ENCODE assay signal across 27 mouse cellular contexts in genomic region chr4:33494377-33494776, GRCm38 (mm10).
"Had no signal": no experiment of that assay in that cellular context is flagged by ENCODE, and none has a peak within 500 bp of the region (broad histone marks: within the 10 kb centered on the region; RNA-seq: fewer than 3 reads in every experiment).

No protein-coding gene starts in this region.

- H3K27me3 ChIP-seq: embryonic facial prominence, embryonic 12.5 days; embryonic facial prominence, embryonic 13.5 days; embryonic facial prominence, embryonic 15.5 days; forebrain, embryonic 12.5 days; forebrain, embryonic 13.5 days; forebrain, embryonic 15.5 days had no signal

- H3K9me3 ChIP-seq: embryonic facial prominence, embryonic 12.5 days; embryonic facial prominence, embryonic 13.5 days; embryonic facial prominence, embryonic 15.5 days; forebrain, embryonic 10.5 days; forebrain, embryonic 15.5 days had no signal

- H3K4me1 ChIP-seq: embryonic facial prominence, embryonic 10.5 days; embryonic facial prominence, embryonic 12.5 days; embryonic facial prominence, embryonic 13.5 days; embryonic facial prominence, embryonic 15.5 days had no signal

- DNase-seq: cerebellum, adult 9-10 months; cerebellum, adult 9-11 months; cerebellum, postnatal 10 days; cerebellum, postnatal 14 days; cerebellum, postnatal 25 days; cerebellum, postnatal 36 days; embryo, embryonic 11 days; forebrain, postnatal 0 days; gastrocnemius, adult 2 months; gastrocnemius, postnatal 10 days; gastrocnemius, postnatal 14 days; gastrocnemius, postnatal 25 days; gastrocnemius, postnatal 36 days; heart, adult 11 months; heart, adult 18-20 months; heart, adult 2 months had no signal

- H3K4me3 ChIP-seq: embryonic facial prominence, embryonic 10.5 days; embryonic facial prominence, embryonic 12.5 days; embryonic facial prominence, embryonic 13.5 days; embryonic facial prominence, embryonic 15.5 days; erythroblast, embryonic 14.5 days; forebrain, embryonic 10.5 days; forebrain, embryonic 12.5 days; forebrain, embryonic 13.5 days; forebrain, embryonic 15.5 days; gastrocnemius, adult 2 months; heart, adult 2 months had no signal

- H3K36me3 ChIP-seq: embryonic facial prominence, embryonic 12.5 days; embryonic facial prominence, embryonic 15.5 days; forebrain, embryonic 12.5 days; forebrain, embryonic 15.5 days had no signal

- ATAC-seq: forebrain, embryonic 13.5 days; forebrain, embryonic 14.5 days; forebrain, embryonic 15.5 days; forebrain, embryonic 16.5 days; forebrain, postnatal 0 days had no signal
